Mouse (Mus musculus) adrenal gland, postnatal 25 days (tissue): ENCODE results near the gene Gpc6. TPM values are rescaled to one million over a fixed set of nuclear protein-coding genes. Genes with fewer than 3 reads are reported as not detected.

Experiments
- DNase-seq: peaks from one replicate; pipeline ENCODE4 v3.0.0; 2021; ENCODE audit warnings: mixed read lengths
- total RNA-seq: library from RNA; stranded (reverse); gene quantifications from 2 replicates; pipeline ENCODE4 v1.2.3, GENCODE M21; 2021

Gpc6 gene
- total RNA-seq, 1 experiment from 2014 or later, result 12.1 TPM

GRCm38 (mm10) chr14:117625100-117625710 lies 700.1 kb downstream of the Gpc6 start:
- DNase-seq, result no peak

- no peak for DNase-seq
Observed at GRCm38 (mm10) chr14:117634238-117634940, 709.3 kb downstream of the Gpc6 start.

GRCm38 (mm10) chr14:117641853-117642252 lies 716.7 kb downstream of the Gpc6 start:
- DNase-seq, result no peak

- no peak for DNase-seq
Observed at GRCm38 (mm10) chr14:117643069-117643468, 718.0 kb downstream of the Gpc6 start.

- no peak for DNase-seq
Observed at GRCm38 (mm10) chr14:117648199-117648960, 723.3 kb downstream of the Gpc6 start.

GRCm38 (mm10) chr14:117650141-117650540 lies 725.0 kb downstream of the Gpc6 start:
- no peak for DNase-seq

GRCm38 (mm10) chr14:117651271-117651670 lies 726.2 kb downstream of the Gpc6 start:
- DNase-seq, result no peak

GRCm38 (mm10) chr14:117651938-117652337 lies 726.8 kb downstream of the Gpc6 start:
- DNase-seq, result no peak

- DNase-seq, result no peak
Observed at GRCm38 (mm10) chr14:117655382-117655781, 730.3 kb downstream of the Gpc6 start.

GRCm38 (mm10) chr14:117659198-117659761 lies 734.2 kb downstream of the Gpc6 start:
- DNase-seq, result no peak

- DNase-seq, result no peak
Observed at GRCm38 (mm10) chr14:117662261-117662660, 737.1 kb downstream of the Gpc6 start.

GRCm38 (mm10) chr14:117664796-117665195 lies 739.7 kb downstream of the Gpc6 start:
- DNase-seq, result no peak

- DNase-seq, result no peak
Observed at GRCm38 (mm10) chr14:117666126-117666525, 741.0 kb downstream of the Gpc6 start.

GRCm38 (mm10) chr14:117673541-117673940 lies 748.4 kb downstream of the Gpc6 start:
- no peak for DNase-seq

GRCm38 (mm10) chr14:117674482-117674881 lies 749.4 kb downstream of the Gpc6 start:
- no peak for DNase-seq

GRCm38 (mm10) chr14:117679926-117680325 lies 754.8 kb downstream of the Gpc6 start:
- DNase-seq, result peak; percentile 27

GRCm38 (mm10) chr14:117681321-117681921 lies 756.3 kb downstream of the Gpc6 start:
- peak; percentile 6 for DNase-seq

GRCm38 (mm10) chr14:117683149-117683548 lies 758.0 kb downstream of the Gpc6 start:
- DNase-seq, result no peak

- DNase-seq, result no peak
Observed at GRCm38 (mm10) chr14:117689848-117690247, 764.7 kb downstream of the Gpc6 start.

- DNase-seq, result no peak
Observed at GRCm38 (mm10) chr14:117695565-117695964, 770.5 kb downstream of the Gpc6 start.

- DNase-seq, result no peak
Observed at GRCm38 (mm10) chr14:117700670-117701280, 775.7 kb downstream of the Gpc6 start.

- DNase-seq, result no peak
Observed at GRCm38 (mm10) chr14:117708817-117709216, 783.7 kb downstream of the Gpc6 start.
